Comparison of ENCODE assay signal across 8 mouse cellular contexts in genomic region chr15:8709578-8709977, GRCm38 (mm10). TPM values are rescaled to one million over a fixed set of nuclear protein-coding genes. Genes with fewer than 3 reads are reported as not detected.
DNase-seq lines count a peak whose midpoint lies in the region; ATAC-seq lines count a peak whose summit lies in the region.

No protein-coding gene starts in this region.

- H3K9me3 ChIP-seq in forebrain, embryonic 12.5 days = no peaks in the 10 kb centered on the region

- H3K36me3 ChIP-seq in forebrain, embryonic 12.5 days (replicated peaks) = peaks cover 8% of the 10 kb centered on the region; the same call in 1 of the 2 replicates

- peak; percentile 8 for DNase-seq in kidney, adult 18-20 months
- DNase-seq in kidney, postnatal 14 days = no peak
- peak; percentile 73 for DNase-seq in brain, adult 2 months (ENCODE audit: low read depth, low spot score)
- DNase-seq in kidney, postnatal 10 days = peak; percentile 23
- DNase-seq in neural tube, embryonic 10.5 days (ENCODE audit: extremely low spot score, low spot score) = peak; percentile 41
- DNase-seq in gastrocnemius, postnatal 4 days (ENCODE audit: low spot score in 2 of 2) = no peak
- no peak for DNase-seq in left cerebral cortex, postnatal 36 days (ENCODE audit: low spot score in 2 of 2)

- intact Hi-C loops in left cerebral cortex, postnatal 36 days (cut with DNase I) = loop anchor here (5.0 to 10.0 kb wide), 2 partner anchors 47 to 175 kb away; no protein-coding TSS in a partner anchor

- no peak overlapping the region for H3K27ac ChIP-seq in forebrain, embryonic 12.5 days

- H3K4me2 ChIP-seq in forebrain, embryonic 12.5 days = peak overlapping the region; percentile 86

- H3K27me3 ChIP-seq in forebrain, embryonic 12.5 days = peaks cover 21% of the 10 kb centered on the region

- ATAC-seq in forebrain, embryonic 12.5 days (ENCODE audit: low FRiP score) = peak; percentile 76

- H3K4me1 ChIP-seq in forebrain, embryonic 12.5 days = no peaks in the 10 kb centered on the region; the same call in 1 of the 2 replicates

- WGBS in forebrain, embryonic 12.5 days = 3% methylated on average over 11 of the region's 11 CpGs

- peak overlapping the region; percentile 61 for H3K4me3 ChIP-seq in forebrain, embryonic 12.5 days (replicated peaks)

- peak overlapping the region; percentile 69; the same call in 1 of the 2 replicates for H3K9ac ChIP-seq in forebrain, embryonic 12.5 days

RNA-seq across cellular contexts. Expression of gene Slc1a3, which starts 1.0 kb away (rescaled TPM):
- 63.9 and 75.1 TPM in 2 replicates for polyA plus RNA-seq in forebrain, embryonic 12.5 days (2016; fragmentation: Nextera tagmentation; extraction: Ambion mirVana)
- 1 to 10 TPM; 4.9 to 6.3 TPM for total RNA-seq in gastrocnemius, postnatal 4 days (2021)
- total RNA-seq in left cerebral cortex, postnatal 36 days (2021) = 100 to 1,000 TPM; 311 to 320 TPM

Comparison
In these comparisons a context has a peak if more than half of its experiments do, and no peak if none do; other contexts are left out.
1. DNase-seq: peak in kidney, adult 18-20 months (single experiment), brain, adult 2 months (single experiment), kidney, postnatal 10 days (single experiment) and neural tube, embryonic 10.5 days (single experiment); none in kidney, postnatal 14 days (single experiment), gastrocnemius, postnatal 4 days (0 of 2) and left cerebral cortex, postnatal 36 days (0 of 2).
2. RNA of gene Slc1a3, which starts 1.0 kb away (total RNA-seq): 311 to 320 TPM in left cerebral cortex, postnatal 36 days; 4.9 to 6.3 TPM in gastrocnemius, postnatal 4 days; every median in the first group is over 10 times any median in the second.